Mouse (Mus musculus): ENCODE results near the gene Abca17.

Abca17 gene

DNA sequence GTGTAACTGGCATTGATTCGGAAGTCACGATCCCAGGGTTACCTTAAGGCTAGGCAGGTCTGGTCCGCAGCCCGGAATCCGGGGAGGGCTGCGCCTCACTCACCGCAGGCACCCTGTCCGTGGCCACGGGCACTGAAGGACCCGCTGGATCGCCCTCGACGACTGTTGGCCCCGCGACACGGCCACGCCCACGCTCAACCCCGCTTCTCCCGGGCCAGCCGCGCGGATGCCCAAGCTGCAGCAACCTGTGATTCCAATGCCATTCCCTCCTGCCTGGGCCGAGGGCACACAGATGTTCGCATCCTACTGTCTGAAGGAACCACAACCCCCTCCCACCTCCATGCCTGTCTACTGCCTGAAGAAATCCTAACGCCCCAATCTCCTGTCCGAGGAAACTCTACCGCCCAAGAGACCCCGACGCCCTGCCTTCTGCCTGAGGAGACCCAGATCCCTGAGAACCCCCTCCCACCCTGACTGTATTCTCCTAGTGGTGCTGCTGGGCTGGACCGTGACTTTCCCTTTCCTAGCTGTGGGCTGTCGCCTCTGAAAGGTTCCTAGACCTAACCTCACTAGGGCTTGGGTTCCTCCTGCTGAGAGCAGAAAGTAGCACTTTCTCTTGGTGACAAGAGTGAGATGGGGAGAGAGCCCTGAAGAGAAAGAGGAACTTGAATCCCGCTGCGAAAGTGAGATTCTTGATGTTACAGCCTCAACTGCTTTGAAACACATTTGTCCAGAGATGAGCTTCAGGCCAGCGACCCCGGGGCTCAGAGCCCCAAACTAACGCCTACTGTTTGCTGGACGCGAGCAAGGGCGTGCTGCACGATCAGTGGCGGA lies at the start of gene Abca17:
Gene Abca17 (minus strand): TSS at position 143 of the 834 bp plus-strand sequence.
- DNase-seq = peak; percentile 32

DNA sequence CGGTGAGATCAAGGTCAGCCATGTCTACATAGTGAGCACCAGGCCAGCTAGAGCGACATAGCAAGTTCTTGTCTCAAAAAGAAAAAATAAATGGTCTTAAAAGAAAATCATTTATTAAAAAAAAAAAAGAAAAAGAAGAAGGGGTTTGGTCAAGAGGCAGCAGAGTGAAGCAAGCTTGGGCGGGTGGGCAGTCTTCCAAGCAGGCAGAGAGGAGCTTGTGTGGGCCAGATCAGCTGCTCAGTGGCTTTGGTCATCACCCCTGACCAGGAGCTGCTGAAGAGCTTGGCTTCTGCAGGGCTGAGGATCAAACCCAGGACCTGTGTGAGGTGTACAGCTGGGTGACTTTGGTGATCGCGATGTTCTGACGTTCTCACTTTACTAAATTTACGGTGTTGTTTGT lies 43.6 kb upstream of the Abca17 start:
- no peak for DNase-seq

DNA sequence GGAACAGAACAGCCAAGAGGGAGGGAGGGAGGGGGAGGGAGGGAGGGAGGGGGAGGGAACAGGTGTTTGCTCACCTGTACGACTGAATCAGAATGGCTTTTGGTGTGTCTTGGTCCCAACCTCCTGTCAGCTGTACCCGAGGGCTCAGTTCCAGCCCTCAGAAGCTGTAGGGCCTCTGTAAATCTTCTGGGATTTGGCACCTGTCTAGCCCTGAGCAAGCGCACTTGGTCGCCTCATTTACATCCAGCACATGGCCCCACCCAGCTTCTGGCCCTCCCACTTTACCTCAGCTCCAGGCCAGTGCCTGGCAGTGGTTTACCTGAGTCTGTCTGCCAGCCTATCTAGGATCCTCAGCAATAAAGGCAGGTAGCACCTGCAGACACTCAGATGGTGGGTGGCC lies 42.7 kb upstream of the Abca17 start:
- DNase-seq = no peak

- no peak for DNase-seq
Measured at GRCm38 (mm10) chr17:24391149-24391548, 40.3 kb upstream of the Abca17 start.

GRCm38 (mm10) chr17:24389865-24390264 lies 39.0 kb upstream of the Abca17 start:
- DNase-seq = peak; percentile 58

DNA sequence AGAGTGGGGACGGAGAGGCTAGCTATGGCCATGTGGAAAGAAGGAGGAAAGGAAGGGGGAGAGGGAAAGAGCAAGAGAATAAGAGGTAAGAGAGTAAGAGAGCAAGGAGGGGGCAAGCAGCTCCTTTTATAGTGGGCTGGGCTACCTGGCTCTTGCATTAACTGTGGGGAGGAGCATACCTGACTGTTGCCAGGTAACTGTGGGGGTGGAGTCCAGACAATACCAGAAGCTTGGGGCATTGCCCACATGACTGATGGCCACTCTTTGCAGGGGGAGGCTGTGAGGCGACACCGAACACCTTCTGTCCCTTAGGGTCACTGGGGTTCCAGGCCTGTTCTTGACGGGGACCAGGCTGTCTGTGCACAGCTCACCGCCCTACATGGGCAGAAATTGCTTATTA lies 37.8 kb upstream of the Abca17 start:
- DNase-seq = no peak

- DNase-seq = no peak
Measured at GRCm38 (mm10) chr17:24383789-24384188, 32.9 kb upstream of the Abca17 start.

GRCm38 (mm10) chr17:24378496-24378895 lies 27.6 kb upstream of the Abca17 start:
- DNase-seq = no peak

- no peak for DNase-seq
Measured at GRCm38 (mm10) chr17:24375886-24376285, 25.0 kb upstream of the Abca17 start.

DNA sequence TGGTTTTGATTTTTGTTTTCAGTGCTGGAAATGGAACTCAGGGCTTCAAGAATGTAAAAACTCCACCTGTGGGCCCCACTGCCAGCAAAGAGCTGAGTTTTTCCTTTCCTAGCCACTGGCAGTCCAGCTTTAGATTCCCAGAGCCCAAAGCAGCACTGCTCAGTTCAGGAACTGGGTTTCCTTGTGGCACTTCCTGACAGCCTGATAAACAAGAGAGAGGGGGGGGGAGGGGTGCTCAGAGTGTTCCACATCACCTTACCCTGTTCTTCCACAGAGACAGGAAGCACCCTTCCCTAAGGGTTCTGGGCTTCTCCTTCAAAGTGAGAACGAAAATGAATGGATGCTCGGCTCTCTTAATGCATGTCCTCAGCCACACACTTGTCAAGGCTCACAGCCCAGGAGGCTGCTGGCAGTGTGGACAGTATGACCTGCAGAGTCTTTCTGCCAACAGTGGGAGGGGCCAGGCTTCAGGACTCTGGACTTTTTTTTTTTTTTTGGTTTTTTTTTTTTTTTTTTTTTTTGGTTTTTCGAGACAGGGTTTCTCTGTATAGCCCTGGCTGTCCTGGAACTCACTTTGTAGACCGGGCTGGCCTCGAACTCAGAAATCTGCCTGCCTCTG lies 24.3 kb upstream of the Abca17 start:
- DNase-seq = no peak

DNA sequence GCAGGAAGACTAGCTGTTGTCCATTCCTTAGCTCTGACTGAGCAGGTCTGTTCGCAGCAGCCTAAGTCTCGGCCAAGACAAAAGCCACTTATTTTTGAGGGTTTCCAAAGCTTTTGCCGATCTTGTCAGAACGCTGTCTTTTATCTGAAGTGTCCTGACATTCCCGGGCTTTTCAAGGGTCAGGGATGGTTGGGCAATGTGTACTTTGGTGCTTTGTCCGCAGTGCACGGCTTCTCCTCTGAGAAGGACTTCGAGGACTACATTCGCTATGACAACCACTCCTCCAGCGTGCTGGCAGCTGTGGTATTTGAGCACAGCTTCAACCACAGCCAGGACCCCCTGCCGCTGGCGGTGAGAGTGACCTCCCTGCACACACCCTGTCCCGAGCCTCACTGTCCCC lies 15.0 kb upstream of the Abca17 start:
- no peak for DNase-seq

DNA sequence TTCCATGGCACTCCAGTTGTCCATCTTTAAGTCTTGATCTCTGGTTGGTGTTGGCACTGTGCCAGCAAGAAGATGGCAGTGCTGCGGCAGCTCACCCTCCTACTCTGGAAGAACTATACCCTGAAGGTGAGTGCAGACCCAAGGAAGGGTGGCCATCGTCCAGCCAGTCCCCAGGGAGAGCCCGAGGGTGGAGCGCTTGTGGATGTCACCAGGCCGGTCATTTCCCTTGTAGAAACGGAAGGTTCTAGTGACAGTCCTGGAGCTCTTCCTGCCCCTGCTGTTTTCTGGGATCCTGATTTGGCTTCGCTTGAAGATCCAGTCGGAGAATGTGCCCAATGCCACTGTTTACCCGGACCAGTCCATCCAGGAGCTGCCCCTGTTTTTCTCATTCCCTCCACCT lies 13.6 kb upstream of the Abca17 start:
- no peak for DNase-seq

DNA sequence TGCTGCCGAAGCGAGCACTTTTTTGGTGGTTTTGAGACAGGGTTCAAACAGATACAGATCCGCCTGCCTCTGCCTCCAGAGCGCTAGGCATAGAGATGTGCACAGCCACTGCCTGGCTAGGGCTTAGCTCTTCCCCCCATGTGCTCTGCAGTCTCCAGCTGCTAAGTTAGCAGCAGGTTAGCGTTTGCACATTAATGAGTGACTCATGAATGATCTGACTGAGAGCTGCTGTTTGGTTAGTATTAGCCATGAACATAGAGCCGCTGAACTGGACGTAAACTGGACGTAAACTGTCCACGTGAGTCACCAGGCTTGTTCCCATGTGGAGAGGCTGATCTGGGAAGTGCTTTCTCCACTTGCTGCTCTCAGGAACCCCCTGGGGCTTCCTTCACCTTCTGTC lies 11.7 kb upstream of the Abca17 start:
- no peak for DNase-seq

GRCm38 (mm10) chr17:24361291-24361690 lies 10.4 kb upstream of the Abca17 start:
- no peak for DNase-seq

DNA sequence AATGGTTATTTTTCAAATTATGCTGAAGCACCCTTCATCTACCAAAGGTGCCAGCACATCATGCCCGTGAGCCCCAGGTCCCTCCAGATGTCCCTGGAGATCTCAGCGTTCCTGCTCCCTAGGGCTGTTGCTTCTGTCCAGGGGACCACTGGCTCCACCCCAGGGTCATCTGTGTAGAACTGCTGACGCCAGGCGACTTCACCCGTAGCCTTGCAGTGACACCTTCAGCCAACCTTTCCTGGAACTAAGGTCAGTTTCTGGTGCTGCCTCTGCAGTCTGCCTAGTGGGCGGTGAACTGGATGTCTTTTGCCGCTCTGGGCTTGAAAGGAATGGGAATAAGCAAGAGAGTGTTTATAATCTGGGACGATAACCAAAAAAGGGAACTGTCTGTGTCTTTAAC lies 10.0 kb upstream of the Abca17 start:
- DNase-seq = no peak

DNA sequence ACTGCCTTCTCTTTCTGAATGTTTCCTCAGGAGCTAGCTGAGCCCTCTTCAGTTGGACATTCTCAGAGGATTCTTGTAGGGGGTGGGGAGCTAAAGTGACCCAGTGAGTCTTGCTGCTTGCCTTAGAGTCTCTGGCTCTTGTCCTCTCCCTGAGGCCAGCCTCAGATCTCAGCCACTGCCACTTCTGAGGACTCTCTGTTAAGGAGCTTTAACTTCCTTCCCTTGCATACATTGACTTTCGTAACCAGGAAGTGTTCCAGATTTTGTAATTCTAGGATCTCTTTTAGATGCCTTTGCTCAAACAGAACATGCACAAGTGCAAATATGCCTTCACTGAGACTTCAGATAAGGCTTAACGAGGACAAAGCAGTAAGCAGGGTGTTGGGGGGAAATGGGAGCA lies 9.0 kb upstream of the Abca17 start:
- DNase-seq = no peak

- DNase-seq = no peak
Measured at GRCm38 (mm10) chr17:24359006-24359405, 8.1 kb upstream of the Abca17 start.

DNA sequence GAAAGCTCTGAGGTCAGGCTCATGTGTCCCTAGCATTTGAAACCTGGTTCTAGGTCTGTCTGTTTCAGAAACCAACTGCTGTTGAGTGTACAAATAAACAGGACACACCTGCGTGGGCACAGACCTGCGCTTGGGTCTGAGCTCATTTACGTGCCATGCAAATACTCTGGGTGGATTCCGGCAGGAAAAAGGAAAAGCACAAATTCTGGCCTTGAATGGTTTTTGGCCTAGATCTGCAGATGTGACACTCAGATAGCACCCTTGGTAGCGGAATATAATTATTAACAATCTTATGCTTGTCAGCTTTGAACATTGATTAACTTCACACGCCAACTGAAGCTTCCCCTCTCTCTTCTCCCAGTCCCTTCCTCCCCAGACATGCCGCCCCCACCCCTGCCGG lies 4.4 kb upstream of the Abca17 start:
- no peak for DNase-seq

GRCm38 (mm10) chr17:24353960-24354359 lies 3.1 kb upstream of the Abca17 start:
- no peak for DNase-seq

GRCm38 (mm10) chr17:24352370-24353194 lies 1.7 kb upstream of the Abca17 start:
- peak; percentile 21 for DNase-seq

DNA sequence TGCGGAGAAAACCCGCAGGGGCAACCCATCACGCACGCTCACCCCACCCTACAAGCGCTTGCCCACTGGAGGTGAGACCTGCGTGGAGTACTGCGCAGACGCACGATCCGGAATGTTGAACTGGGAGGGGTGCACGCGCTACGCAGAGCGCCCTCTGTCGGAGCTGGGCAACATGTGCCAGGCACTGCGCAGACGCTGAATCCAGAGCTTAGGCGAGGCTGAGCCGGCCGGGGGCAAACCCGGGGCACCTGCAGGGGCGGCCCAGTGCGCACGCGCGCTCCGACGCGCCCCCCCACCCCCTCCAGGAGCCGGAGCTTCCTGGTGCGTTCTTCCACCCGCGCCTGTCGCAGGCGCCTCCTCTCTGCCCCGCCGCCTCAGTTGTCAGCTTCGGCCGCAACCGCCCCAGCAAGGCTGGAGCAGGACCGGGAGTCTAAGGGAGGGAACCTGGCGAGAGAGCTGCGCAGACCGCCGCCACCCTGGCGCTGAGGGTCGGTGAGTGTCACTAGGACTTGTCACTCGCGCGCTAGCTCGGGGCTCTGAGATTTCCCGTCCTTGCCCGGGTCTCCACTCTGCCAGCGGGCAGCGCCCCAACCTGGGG lies 991 bp upstream of the Abca17 start, which contains the start of gene Abca3:
Gene Abca3 (plus strand): TSS at position 191 of the 598 bp plus-strand sequence.
- peak; percentile 95 for DNase-seq

- DNase-seq = no peak
Measured at GRCm38 (mm10) chr17:24349176-24349575, 1.7 kb downstream of the Abca17 start.

GRCm38 (mm10) chr17:24346831-24347230 lies 4.0 kb downstream of the Abca17 start:
- DNase-seq = no peak

Data from right cerebral cortex, postnatal 14 days (tissue).